Mouse (Mus musculus) lung, adult 2 months (tissue): ENCODE measurements around the gene Slc10a1. TPM values are rescaled to one million over a fixed set of nuclear protein-coding genes. Genes with fewer than 3 reads are reported as not detected.
A peak's percentile ranks its signal among the peaks of the same experiment; 100 is the strongest.

ENCODE experiments used
- DNase-seq: peaks from one replicate; pipeline ENCODE4 v3.0.0; 2022
- H3K4me1 ChIP-seq: fragments of 200-500 bp; 2 replicates; pipeline ENCODE4 v1.6.1; 2011; ENCODE audit warnings: low read length; ENCODE audit not compliant: control insufficient read depth, insufficient read depth
- H3K4me3 ChIP-seq: fragments of 200-500 bp; replicated peaks from 2 replicates; pipeline ENCODE3; 2011; ENCODE audit warnings: low read depth, mild to moderate bottlenecking, control low read depth, low read length; ENCODE audit errors: extremely low read depth
- CTCF ChIP-seq: fragments of 200-500 bp; IDR thresholded peaks from 2 replicates; pipeline ENCODE4 v1.5.1; 2011; ENCODE audit warnings: mild to moderate bottlenecking, low read length, control low read depth; ENCODE audit not compliant: insufficient read depth
- POLR2A ChIP-seq: fragments of 200-500 bp; IDR thresholded peaks from 2 replicates; pipeline ENCODE4 v1.6.1; 2011; ENCODE audit warnings: low read depth, mild to moderate bottlenecking, control low read depth, low read length, borderline replicate concordance; ENCODE audit errors: extremely low read depth
- WGBS: fragments of 180-500 bp; shearing (Covaris S2); methylation state at CpG from one replicate; pipeline ENCODE4 v1.1.7; 2018; 5-methylcytosine and 5-hydroxymethylcytosine counted together
- polyA plus RNA-seq: library from polyadenylated mRNA; depleted of rRNA; stranded (reverse); fragments of >200 nt; gene quantifications from 2 replicates; pipeline ENCODE4 v1.2.3, GENCODE M21; 2012

Gene Slc10a1
- polyA plus RNA-seq, 1 experiment = 0.50 TPM

GRCm38 (mm10) chr12:80995326-80995725, 26.8 kb upstream of the Slc10a1 start:
- no peak for DNase-seq
- H3K4me1 ChIP-seq = no peaks in the 10 kb centered on the region
- 86% methylated on average over 4 of the region's 4 CpGs for WGBS
- H3K4me3 ChIP-seq = no peak overlapping the region
- no peak for TF ChIP-seq POLR2A
- TF ChIP-seq CTCF = no peak

- DNase-seq = no peak
- 71% methylated on average over 1 of the region's 1 CpGs for WGBS
- Histone ChIP-seq H3K4me3 (no peak overlapping the region), H3K4me1 (no peaks in the 10 kb centered on the region)
- TF ChIP-seq POLR2A = no peak
Measured at GRCm38 (mm10) chr12:80993773-80994172, 25.3 kb upstream of the Slc10a1 start.

DNA sequence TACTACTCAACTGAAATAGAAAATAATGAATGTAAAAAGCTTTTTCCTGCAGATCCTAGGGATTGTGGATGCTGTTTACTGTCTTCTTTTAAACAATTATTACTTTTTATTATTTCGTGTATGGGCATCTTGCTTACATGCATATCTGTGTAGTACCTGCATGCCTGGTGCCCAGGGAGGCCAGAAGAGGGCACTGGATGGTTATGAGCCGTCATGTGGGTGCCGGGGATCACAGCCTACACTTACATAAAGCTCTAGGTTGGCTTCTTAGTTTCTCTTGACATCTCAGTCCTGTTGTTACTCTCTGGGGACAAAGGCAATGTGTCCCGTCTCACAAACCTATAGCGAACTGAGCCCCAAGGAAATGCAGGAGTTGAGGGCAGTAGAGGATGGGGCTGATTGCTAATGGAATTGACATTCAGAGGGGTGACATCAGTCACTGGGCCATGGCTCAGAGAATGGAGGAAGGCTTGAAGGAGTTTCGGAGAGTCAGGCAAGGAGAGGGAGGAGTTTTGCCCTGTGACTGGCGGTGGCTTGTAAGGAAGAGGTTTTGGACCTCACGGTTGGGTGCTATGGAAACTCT, 24.1 kb upstream of the Slc10a1 start:
- DNase-seq = no peak
- Histone ChIP-seq H3K4me1 (no peaks in the 10 kb centered on the region), H3K4me3 (no peak overlapping the region)
- 76% methylated on average over 8 of the region's 8 CpGs for WGBS
- TF ChIP-seq POLR2A = no peak
- no peak for TF ChIP-seq CTCF

DNA sequence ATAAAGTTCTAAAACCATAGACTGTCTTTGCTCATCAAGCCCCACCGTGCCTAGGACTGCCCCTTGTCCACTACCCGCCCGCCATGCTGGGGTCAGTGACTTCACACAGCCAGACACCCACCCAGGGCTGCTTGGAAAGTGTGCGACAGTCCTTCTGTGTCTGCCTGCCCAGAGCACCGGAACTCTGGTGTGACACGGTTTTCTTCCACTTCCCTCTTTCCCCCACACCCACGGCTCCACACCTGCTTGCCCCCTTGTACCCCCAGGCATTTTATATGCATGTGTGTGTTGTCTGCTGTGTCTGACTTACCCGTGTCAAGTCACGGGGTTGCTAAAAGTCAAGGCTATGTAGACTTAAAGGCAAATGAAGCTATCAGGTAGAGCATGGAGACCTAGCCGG, 23.3 kb upstream of the Slc10a1 start:
- TF ChIP-seq CTCF = no peak
- WGBS = 69% methylated on average over 10 of the region's 10 CpGs
- DNase-seq = no peak
- no peak overlapping the region for H3K4me3 ChIP-seq
- no peaks in the 10 kb centered on the region for H3K4me1 ChIP-seq

GRCm38 (mm10) chr12:80990901-80991445, 22.5 kb upstream of the Slc10a1 start:
- no peak for TF ChIP-seq POLR2A
- TF ChIP-seq CTCF = no peak
- Histone ChIP-seq H3K4me1 (no peaks in the 10 kb centered on the region), H3K4me3 (no peak overlapping the region)
- 83% methylated on average over 13 of the region's 13 CpGs for WGBS
- DNase-seq = no peak

GRCm38 (mm10) chr12:80988286-80988685, 19.8 kb upstream of the Slc10a1 start:
- 61% methylated on average over 3 of the region's 3 CpGs for WGBS
- no peaks in the 10 kb centered on the region for H3K4me1 ChIP-seq
- no peak for DNase-seq
- TF ChIP-seq POLR2A (no peak), CTCF (no peak)
- no peak overlapping the region for H3K4me3 ChIP-seq

- Histone ChIP-seq H3K4me3 (no peak overlapping the region), H3K4me1 (no peaks in the 10 kb centered on the region)
- TF ChIP-seq CTCF (no peak), POLR2A (no peak)
- WGBS = 77% methylated on average over 4 of the region's 4 CpGs
- DNase-seq = no peak
Measured at GRCm38 (mm10) chr12:80986628-80987027, 18.1 kb upstream of the Slc10a1 start.

- Histone ChIP-seq H3K4me3 (no peak overlapping the region), H3K4me1 (no peaks in the 10 kb centered on the region)
- 67% methylated on average over 9 of the region's 9 CpGs for WGBS
- TF ChIP-seq CTCF (no peak), POLR2A (no peak)
- DNase-seq = no peak
Measured at GRCm38 (mm10) chr12:80983695-80984094, 15.2 kb upstream of the Slc10a1 start.

DNA sequence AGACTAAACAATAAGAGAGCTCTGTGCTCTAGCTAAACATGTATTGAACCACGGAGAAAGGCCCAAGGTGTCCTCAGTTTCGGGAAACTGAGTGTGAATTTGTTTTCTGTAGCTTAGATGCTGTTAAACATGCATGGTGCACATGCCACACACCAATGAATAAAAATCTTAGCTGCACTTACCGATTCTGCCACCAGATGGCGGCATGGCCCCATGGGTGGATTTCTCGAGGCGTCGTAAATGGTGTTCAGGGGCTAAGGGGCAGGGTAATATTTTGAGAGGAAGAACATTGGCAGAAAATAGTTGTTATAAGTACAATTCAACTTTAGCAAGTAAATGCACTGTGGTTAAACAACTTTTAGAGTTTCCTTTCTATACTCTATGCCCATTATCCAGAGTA, 13.8 kb upstream of the Slc10a1 start:
- WGBS = under 1% methylated on average over 7 of the region's 7 CpGs
- Histone ChIP-seq H3K4me3 (no peak overlapping the region), H3K4me1 (no peaks in the 10 kb centered on the region)
- DNase-seq = peak; percentile 68
- TF ChIP-seq CTCF = peak; percentile 94
- TF ChIP-seq POLR2A = no peak

DNA sequence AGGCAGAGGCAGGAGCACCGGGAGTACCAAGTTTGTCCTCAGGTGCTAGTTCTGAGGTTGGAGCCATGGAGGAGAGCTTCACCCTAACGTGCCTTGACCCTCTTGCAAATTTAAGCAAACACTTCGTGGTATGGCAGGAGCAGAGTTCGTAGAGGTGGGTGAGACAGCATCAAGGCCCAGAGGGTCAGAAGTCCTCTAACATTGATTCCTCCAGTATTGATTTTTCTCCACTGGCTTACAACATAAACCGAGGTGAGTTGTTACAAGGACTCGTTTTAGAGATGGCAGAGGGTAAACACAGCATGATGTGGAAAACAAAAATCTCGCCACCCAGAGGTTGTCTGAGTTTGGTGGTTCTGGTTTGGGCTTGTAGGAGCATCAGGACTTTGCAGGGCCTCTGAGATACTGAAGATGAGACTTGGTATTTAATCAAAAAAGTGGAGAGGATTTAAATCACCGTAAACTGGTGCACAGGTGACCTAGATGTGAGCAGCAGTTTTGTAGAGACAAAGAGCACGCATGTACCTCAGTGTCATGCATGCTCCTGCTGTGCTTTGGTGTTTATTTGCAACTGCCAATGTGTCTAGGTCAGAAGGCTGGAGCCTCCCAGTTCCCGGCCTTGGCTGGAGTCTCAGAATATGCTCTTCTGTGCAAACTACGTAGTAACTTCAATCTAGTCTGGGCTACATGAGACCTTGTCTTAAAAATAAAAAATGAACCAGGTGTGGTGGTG, 7.6 kb upstream of the Slc10a1 start:
- Histone ChIP-seq H3K4me3 (no peak overlapping the region), H3K4me1 (no peaks in the 10 kb centered on the region)
- DNase-seq = no peak
- TF ChIP-seq POLR2A (no peak), CTCF (no peak)
- 80% methylated on average over 11 of the region's 11 CpGs for WGBS
